Mouse (Mus musculus): ENCODE data around the gene Ablim2.

Gene Ablim2

GRCm38 (mm10) chr5:35920076-35920475 lies 162.4 kb downstream of the Ablim2 start:
- DNase-seq: no peak

GRCm38 (mm10) chr5:35920557-35920956 lies 162.9 kb downstream of the Ablim2 start:
- DNase-seq: no peak

DNA sequence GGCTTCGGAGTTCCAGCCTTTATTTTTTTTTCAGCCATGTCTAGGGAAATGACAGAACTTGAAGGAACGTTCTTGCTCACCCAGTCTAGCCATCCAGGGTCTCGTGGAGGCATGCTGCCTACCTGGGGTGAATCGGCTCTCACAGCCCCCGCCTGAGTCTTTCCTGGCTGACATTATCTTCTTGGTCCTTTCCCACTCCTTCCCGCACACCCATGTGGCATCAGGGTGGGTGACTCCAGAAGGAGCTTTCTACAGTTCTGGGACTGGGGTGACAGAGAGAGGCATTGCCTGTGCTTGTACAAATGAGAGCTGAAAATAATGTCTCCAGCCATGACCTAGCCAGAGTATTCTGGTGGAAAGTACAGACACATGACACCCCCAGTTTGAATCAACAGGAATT lies 163.5 kb downstream of the Ablim2 start:
- DNase-seq: no peak

DNA sequence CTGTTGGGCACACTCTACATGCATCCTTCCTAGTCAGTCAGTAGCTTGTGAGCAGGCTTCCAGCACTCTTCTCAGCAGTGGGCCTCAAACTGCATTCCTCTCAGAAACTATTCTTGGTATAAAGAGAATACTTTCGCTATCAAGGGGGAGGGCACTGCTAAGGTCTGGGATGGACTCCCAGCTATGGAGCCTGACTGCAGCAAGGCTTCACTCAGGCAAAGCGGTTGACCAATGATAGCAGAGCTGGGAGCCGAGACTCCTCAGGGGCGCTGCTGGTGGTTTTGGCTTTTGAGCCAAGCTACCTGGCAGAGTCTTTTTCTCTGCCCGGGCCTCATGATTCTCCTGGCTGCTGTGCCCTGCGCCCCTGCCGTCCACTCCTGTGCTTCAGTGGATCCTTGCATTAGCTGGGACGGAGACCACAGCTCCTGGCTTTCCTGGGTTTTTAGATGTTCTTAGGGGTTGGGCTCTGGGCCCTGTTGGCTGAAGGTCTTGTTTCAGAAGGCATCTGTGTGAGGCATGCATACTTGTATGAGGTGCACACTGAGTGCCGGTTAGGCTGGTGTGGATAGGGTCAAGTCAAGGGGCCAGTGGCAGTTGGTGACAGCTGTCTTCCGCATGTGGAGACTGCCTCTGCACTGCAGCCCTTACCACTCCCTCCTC lies 164.0 kb downstream of the Ablim2 start:
- no peak for DNase-seq

DNA sequence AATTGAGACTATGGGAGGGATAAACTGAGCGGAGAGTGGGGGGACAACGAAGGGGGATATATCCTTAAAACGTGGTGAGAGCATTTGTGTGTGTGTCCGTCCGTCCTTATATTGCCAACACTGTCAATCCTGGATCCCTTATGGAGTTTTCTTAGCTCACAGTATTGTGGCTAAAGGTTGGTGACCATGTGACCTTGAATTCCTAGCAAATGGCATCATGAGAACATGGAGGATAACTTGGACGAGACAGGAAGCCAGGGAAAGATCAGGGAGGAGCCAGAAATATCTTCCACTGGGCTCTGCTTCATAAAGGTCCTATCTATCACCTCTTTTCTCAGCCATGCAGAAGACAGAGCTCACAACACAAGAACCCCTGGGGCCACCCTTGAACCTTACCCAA lies 165.8 kb downstream of the Ablim2 start:
- no peak for DNase-seq

DNA sequence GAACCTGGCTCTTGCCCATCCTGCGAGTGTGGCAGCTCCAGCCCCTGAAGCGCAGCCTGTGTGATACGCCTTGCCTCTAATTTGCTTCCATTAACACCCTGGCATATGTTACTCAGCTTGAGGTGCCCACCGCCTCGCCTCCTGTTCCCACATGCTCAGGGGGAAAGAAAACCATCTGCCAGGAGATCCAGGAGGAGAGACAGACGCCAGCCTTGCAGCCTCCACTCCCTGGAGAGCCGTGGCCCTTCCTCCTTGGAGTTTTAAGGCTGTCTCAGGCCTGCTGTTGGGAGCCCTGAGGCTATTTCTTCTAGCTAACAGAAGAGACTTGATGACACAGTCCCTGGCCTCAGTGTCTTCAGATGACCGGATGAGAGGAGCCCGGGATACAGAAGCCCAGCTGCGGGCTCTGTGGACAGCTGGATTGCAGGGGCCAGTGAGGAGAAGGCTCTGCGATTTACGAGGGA lies 167.5 kb downstream of the Ablim2 start:
- DNase-seq: no peak

DNA sequence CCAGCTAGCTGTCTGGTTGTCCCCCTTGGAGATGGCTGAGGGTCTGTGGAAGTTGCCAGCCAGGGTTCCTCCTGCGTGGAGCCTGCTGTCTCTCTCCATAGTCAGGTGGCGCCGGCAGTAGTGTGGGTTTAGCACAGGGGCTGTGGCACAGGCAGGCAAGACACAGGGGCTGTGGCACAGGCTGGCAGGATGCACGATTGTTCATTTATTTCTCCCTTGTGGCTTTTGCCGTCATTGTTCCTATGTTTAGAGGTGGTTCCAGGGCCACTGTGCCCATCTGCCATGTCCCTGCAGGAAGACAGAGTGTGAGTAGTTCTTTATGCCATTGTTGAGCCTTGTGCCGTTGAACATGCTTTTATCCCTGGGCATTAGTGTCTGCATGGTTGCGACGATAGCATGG lies 168.8 kb downstream of the Ablim2 start:
- DNase-seq: no peak

DNA sequence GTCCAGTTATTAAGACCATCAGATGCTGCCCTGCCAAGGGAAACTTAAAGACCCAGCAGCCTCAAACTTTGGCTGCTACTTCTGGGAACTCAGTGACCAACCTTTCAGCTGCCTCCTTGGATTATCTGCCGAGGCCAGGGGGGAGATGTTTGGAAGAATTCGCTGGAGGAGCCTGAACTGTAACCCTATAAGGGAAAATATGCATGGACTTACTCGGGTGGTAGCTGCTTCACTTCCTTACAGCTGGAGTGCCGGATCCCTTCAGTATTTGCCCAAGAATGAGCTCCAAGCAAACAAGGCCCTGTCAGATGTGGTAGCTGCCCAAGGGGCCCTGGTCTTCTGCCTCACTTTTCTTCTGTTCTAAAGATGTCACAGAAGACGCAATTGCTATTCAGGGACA lies 173.6 kb downstream of the Ablim2 start:
- no peak for DNase-seq

DNA sequence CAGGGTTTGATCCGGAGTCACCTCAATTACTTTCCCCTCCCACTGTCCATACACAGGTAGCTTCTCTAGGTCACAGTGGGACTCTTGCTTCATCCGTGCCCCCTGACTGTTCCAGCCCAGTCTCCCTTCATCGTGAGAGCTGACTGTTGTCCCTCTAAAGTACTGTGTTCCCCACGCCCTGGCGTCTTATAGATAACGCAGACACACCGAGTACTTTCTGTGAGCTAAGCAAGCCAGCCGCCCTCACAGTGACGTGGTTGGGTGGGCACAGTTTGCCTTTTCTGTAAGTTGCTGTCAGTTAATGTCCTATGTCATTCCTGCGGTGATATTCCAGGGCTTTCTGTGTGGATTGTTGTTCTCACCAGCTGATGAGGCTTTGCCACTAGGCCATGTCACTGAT lies 175.4 kb downstream of the Ablim2 start:
- no peak for DNase-seq
